Mouse (Mus musculus) CH12.LX (cell line): ENCODE measurements around the gene Hoxc10.

Experiments used
- CTCF ChIP-seq, 2 experiments: IDR thresholded peaks in 1 of 2; conservative IDR thresholded peaks in 1 of 2; 2 replicates each; pipeline ENCODE4 v1.5.1; 2011 to 2012; ENCODE audit warnings: low read depth in 2 of 2, low read length in 2 of 2, improper control_type of control experiment in 1 of 2, inconsistent platforms in 1 of 2, mild to moderate bottlenecking in 1 of 2, moderate library complexity in 1 of 2
- EP300 ChIP-seq: IDR thresholded peaks from 2 replicates; pipeline ENCODE4 v1.6.1; 2011; ENCODE audit warnings: low read length, improper control_type of control experiment
- ETS1 ChIP-seq: conservative IDR thresholded peaks from 2 replicates; pipeline ENCODE4 v1.6.1; 2012; ENCODE audit warnings: low read depth, mild to moderate bottlenecking, inconsistent platforms, low read length, improper control_type of control experiment, moderate library complexity
- HCFC1 ChIP-seq: IDR thresholded peaks from 2 replicates; pipeline ENCODE4 v1.6.1; 2012; ENCODE audit warnings: low read depth, mild to moderate bottlenecking, inconsistent platforms, low read length, improper control_type of control experiment
- MEF2A ChIP-seq: IDR thresholded peaks from 2 replicates; pipeline ENCODE4 v1.6.1; 2014; ENCODE audit warnings: low read depth, mild to moderate bottlenecking, inconsistent platforms, low read length, improper control_type of control experiment, borderline replicate concordance
- POLR2AphosphoS2 ChIP-seq: IDR thresholded peaks from 2 replicates; pipeline ENCODE4 v1.6.1; 2011; ENCODE audit warnings: low read depth, low read length, improper control_type of control experiment
- SMC3 ChIP-seq: IDR thresholded peaks from 2 replicates; pipeline ENCODE4 v1.6.1; 2011; ENCODE audit warnings: low read depth, low read length, improper control_type of control experiment
- USF2 ChIP-seq: conservative IDR thresholded peaks from 2 replicates; pipeline ENCODE4 v1.6.1; 2011; ENCODE audit warnings: low read depth, low read length, improper control_type of control experiment
- ZKSCAN1 ChIP-seq: IDR thresholded peaks from 2 replicates; pipeline ENCODE4 v1.6.1; 2012; ENCODE audit warnings: low read depth, inconsistent platforms, low read length, improper control_type of control experiment, borderline replicate concordance

DNA sequence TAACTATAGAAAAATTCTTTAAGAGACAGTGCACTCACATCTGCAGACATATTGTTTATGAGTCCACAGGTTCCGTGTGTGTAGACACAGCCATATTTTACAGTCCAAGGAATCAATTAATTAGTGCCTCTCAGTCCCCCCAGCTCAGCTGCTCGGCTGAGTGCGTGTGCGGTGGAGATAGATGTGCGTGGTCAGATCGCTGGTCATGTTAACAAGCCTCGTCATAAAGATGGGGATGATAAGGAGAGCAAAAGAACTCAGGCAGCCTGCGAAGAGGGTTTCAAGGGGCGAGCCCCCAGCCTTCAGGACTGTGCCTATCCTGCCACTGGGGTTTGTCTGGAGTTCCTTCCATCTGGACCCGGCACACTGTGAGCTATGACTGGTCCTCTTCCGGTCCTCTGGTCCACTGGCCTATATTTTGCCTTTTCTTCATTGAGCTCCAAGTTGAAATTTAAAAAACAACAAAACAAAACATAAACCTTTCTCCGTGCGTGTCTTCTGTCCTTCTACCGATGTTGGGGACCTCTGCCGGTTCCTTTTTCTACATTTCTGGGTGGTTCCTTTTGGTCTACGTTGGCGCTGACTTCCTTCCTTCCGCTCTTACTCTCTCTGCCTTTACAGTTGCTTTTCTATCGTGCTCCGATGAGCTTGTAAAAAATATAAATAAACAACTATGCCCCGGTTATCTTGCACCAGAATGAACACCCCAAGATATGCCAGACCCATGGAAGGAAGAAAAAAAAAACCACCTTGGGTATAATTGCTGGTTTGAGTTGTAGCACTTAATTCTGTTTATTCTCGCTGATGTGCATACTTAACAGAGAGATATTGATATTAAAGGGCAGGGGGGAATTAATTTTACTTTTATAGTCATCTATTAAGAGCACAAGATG lies 21.2 kb upstream of the Hoxc10 start:
- TF ChIP-seq USF2 (no peak), ETS1 (no peak), ZKSCAN1 (no peak), EP300 (no peak), HCFC1 (no peak), CTCF (conservative IDR thresholded peaks at IDR 0.05 in 1 of 2, IDR thresholded peaks at IDR 0.05 in 1 of 2; ENCODE audit: low read depth in 2 of 2, low read length in 2 of 2) (no peak), MEF2A (no peak), SMC3 (no peak), POLR2AphosphoS2 (no peak)
